Mouse (Mus musculus) mature B cell (primary cell): ENCODE measurements around the gene Fbxw10.

Experiments
- in situ Hi-C: fragments of 300-500 bp; cut with MboI; formaldehyde crosslinking; loops from 2 replicates; pipeline ENCODE4 v1.14.3; 2019

Gene Fbxw10

DNA sequence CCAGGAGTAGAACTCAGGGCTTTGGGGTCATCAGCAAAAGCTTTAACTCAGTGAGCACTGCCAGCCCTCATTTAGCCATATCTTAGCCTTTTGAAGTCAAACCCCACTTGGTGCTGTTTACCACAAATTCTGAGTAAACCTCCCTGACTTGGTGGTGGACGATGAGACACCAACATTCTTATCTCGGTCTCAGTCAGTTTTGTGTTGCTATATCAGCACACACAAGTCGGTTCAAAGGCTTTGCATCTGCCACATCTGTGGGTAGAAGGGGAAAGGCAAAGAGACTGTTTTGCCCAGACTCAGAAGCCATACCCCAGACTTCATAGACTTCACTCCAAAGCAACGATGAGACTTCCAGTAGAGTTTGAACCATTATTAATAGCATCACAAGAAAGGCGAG, 2.3 kb upstream of the Fbxw10 start:
- in situ Hi-C loops, result no loop called here

DNA sequence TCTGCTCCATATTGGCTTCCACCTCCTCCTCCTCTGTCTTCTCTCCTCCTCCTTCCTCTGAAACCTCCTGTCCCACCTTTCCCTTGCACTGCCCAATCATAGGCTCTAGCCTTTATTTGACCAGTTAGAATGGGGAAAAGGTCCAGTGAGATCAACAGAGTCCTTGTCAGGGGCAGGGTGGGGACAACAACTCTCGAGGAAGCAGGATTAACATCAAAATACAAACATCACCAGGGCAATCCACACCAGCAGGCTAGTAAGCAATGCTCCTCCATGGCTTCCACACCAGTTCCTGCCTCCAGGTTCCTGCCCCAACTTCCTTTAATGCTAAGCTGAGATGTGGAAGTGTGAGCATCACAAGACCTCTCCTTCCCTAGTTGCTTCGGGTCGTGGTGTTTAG, 1.1 kb upstream of the Fbxw10 start:
- in situ Hi-C loops, result no loop called here

DNA sequence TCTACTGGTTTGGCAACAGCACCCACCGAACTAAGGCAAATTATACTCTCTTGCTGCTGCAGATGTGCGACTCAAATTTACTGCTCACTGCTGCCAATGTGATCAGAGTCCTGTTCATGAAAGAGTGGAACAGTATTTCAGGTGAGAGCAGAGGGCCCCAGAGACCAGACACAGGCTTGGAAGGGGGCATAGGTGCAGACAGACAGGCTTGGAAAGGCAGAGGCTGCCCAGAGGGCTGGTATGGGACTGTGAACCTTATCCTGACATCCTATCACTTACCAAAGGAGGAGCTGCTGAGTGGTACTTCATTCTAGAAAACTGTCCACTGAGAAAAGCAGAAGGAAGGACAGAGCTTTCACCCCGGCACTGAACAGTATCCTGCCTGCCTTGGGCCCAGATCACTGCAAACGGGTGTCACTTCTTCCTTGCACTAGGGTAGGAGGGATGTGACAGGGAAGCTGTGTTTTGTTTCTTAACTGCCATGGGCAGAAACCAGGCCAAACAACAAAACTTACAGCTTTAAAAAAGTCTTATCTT, 854 bp downstream of the Fbxw10 start:
- in situ Hi-C loops, result no loop called here

DNA sequence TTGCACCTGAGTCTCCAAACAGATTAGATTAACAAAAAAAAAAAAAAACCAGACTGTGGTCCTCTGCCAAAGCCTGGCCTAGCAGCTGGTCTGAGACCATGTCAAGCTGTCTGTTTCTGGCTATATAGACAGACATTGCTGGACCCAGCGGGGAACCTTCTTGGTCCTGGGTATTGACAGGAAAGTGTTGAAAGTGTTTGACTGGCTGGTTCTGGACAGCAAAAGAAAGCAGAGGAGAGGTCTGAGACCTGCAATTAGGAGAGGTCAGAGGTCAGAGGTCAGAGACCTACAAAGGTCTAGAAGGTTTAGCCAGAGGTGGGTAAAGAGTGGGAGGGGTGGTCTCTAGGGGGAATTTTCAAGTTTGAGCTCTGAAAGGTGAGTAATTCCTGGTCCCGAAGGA, 1.4 kb downstream of the Fbxw10 start:
- in situ Hi-C loops, result no loop called here

DNA sequence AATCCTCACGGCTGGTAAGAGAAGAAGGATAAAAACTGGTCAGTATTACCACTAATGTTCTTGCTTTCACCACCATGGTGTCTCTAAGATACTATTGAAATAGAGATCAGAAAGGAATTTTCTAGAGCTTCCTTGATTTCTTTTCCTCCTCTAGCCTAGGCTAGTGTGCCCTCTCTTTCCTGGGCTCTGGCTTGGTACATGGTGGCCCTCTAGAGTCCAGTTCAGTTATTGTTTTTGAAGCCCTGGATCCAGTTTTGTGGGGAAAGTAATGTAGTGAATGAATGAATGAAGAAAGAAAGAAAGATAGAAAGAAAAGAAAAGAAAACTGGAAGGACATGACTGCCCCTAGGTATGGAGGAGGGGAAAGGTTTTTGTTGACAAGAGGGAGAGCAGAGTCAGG, 4.3 kb downstream of the Fbxw10 start:
- in situ Hi-C loops, result no loop called here

DNA sequence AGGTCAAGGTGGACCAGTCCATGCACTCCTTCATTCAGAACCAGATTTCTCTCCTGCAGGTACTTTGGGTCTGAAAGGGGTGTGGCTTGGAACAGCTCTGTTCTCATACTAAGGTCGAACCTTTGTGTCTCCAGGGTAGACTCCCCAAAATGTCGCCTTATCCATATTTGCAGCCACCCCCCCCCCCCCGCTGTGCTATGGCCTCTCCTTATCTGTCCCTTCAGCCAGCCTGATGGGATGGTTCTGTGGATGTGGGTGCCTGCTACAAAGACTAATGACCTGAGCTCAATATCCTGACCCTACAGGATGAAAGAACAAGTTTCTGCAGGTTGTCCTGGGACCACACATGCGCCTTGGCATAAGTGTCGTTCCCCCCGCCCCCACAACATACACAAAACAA, 6.5 kb downstream of the Fbxw10 start:
- in situ Hi-C loops, result no loop called here

DNA sequence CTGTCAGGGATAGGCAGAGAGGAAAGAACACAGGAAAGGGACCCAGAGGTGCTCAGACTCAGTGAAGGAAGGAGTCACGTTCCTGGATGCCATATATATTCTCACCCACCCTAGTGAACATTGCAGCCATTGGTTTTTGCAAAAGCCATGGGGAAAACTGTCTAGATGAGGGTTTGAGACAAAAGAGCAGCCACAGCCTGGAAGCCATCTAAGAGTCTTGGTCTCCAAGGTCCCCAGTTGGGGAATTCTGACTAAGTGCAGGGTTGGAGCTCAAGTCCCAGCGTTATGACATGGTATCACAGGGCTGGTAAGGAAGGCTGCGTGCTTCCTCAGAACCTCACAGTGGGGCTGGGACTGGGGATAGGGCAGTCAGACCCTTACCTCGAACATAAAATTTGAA, 18.7 kb downstream of the Fbxw10 start:
- in situ Hi-C loops, result no loop called here

DNA sequence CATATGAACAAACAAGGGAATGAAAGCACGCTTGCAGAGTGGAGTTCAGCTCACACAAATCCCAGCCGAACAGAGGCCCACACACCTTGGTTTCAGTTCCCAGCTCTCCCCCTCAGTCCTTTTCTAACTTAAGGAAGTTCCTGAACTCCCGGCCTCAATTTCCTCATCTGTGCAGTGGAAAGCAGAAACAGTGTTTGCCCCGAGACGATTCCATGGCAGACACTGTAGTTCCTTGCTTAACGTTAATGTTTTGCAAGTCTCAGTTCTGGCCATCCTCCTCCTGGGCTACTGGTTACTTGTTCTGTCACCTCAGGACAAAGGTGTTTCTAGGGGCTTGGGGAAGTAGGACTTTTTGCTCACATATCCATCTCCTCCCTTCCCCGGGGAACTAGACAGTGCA, 19.8 kb downstream of the Fbxw10 start:
- in situ Hi-C loops, result no loop called here

DNA sequence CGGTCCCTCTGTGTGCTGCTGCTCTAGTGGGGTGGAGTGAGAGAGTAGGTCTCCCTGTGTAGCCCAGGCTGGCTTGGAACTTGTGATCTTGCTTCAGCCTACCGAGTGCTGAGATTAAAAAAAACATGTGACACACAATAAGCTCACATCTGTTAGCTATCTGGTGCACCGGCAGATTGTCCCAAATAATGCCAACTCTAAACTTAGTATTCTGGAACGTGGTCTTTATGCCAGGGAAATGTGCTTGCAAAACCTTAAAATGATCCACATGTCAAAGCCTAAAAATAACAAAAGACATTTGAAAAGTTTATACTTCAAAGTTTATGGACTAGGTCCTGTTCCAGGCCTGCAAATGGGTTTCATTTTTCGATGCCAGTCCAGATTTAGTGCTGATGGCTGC, 22.3 kb downstream of the Fbxw10 start:
- in situ Hi-C loops, result no loop called here

DNA sequence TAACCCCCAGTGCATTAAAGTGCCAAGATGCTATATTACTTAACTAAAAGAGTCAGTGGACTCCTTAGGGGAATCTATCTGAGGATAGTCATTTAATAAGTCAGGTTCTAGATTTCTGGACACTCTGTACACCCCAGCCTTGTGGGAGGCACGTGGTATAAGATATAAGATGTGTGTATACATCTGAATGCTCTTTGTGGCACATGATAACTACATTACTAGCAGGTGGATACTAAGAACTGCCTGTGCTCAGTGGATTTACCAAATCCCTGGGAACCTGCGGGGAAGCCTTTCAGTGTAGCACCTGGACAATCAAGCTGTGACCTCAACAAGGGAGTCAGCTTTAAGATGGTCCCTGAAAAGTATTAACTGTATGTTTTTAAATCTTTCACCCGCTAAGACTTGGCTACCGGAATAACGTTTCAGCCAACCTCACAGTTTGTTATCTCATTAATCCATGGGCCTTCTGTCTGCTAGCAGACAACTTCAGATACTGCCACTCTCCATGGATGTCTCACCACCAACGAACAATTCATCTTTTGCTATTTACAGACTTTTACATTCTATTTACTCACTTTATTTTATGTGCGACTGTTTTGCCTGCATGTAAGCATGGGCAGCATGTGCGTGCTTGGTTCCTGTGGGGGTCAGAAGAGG, 23.0 kb downstream of the Fbxw10 start:
- in situ Hi-C loops, result no loop called here

DNA sequence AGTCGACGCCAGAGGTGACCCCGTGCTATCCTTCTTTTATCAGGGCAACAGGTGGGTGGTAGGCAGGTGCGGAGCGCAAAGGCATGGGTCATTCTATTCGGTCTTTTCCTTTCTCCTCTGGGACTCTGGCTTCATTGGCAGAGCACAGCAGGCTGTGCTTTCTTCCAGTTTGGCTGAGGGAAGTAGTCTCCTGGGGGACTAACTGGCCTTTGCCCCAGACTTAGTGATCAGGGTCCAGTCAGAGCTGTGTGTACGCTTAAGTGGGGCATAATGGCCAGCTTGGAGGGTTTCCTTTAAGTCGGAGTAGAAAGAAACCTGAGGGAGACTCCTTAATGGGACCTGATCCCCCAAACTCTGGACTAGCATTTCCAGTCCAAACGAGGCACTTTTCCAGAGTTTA, 26.6 kb downstream of the Fbxw10 start:
- in situ Hi-C loops, result no loop called here

DNA sequence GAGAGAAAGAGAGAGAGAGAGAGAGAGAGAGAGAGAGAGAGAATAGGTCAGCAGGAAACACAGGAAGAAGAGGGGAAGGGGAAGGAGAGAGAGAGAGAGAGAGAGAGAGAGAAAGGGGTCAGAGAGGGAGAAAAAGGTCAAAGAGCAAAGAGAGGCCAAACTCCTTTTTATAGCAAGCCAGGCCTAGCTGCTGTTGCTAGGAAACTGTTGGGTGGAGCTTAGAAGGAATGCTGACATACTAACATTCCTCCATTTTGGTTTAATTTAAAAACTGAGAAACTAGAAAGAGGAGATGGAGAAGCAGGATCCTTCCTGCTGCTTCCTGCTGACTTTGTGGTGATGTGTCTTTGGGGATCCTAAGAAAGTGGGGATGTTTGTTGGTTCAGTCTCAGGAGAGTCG, 28.8 kb downstream of the Fbxw10 start:
- in situ Hi-C loops, result no loop called here

DNA sequence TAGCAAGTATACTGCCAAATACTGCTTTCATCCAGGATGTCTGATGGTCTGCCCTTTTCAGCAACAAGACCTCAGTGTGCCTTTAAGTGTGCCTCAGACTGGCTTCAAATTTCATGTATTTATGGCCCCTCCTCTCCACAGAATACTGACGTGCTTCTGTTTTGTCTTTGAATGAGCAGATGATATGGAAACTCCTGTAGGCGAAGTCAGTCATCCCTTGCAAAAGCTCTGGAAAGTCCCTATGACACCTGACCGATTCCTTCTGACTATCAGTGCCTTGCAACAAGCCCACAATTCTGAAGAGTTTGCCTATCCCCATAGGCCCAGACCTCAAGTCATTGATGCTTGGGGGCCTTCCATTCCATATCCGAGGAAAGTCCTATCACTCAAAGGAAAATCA, 29.6 kb downstream of the Fbxw10 start:
- in situ Hi-C loops, result no loop called here

DNA sequence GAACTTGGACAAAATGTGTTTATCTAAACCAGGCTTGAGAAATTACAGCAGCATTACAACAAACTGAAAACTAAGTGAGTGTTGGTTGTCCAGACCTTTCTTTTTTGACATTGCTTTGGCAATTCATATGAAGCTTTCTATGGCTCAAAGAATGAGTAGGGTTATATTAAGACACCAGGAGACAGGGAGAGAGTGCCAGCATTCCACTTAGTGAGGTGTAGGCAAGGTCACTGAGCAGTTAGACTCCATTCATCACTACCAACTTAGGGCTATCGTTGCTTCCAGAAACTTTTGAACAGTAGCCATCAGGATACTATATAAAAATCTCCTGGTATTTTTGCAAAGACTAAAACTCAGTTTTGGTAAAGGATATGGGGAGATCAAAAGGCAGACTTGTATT, 30.5 kb downstream of the Fbxw10 start:
- in situ Hi-C loops, result no loop called here

DNA sequence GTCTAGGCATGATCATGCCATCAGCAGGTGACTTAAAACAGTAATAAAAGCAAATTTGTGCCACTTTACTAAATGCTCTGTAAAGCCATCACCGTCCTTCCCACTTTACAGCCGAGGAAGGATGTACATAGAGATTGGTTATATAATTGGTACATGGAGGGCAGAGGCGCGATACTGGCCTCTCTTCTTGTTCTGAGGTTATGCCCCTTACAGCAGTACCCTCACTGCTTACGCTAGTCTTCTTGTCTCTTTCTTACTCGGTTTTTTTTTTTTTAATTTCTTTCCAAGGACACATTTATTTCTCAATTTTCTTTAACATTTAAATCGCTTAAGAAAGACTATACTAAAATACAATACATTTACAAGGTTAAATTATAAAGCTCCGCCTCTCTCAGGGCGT, 31.9 kb downstream of the Fbxw10 start:
- in situ Hi-C loops, result no loop called here

DNA sequence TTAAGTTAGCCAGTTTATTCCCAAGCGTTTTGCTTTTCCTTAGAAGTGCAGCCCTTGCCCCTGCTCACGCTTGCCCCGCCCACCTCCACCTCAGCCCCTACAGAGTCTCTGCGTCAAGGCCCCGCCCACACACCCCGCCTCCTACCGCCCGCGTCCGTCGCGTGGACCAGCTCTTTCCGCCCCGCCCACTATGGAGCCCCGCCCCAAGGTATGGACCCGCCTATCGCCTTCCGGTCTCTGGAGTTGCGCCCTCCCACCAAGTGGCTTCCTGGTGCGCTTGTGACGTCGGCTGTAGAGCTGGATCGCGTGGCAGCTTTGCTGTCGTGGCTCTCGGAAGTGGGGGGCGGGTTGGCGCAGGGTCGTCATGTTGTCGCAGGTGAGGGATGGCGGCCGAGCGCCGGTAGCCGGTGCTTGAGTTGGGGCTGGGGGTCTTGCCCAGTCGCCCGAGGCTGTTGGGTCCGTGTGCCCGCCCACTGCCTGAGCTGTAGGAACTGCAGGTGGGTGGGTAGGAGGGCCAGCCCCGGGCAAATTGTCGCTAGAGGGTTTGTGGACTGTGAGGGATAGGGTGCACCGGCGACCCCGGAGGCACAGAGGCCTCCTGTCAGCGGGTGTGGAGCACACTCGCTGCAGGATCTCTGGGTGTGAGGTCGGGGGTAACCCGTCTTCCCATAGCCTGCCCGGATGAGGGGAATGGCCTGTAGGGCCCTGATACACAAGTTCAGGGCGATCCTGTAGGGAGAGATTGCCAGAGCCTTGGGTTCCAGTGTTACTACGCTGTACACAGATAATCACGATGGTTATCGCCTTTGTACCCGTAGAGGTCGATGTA, 32.6 kb downstream of the Fbxw10 start, which contains the start of gene Tvp23b:
TSS of gene Tvp23b (plus strand) at position 236 of the 829 bp plus-strand sequence.
- in situ Hi-C loops, result no loop called here

DNA sequence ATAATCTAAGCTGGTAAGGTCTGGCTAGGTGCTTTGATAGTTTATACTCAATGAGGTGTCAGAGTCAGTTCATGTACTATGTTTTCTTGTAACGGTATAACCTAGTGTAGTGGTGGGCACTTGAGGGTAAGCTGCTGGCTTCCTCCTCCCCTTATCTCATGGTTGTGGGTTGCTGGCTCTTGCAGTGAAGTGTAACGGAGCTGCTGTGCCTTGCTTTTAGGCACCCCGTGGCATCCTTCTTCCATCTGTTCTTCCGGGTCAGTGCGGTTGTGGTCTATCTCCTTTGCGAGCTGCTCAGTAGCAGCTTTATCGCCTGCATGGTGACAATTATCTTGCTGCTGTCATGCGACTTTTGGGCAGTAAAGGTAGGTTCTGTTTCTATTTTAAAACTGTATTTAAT, 36.5 kb downstream of the Fbxw10 start:
- in situ Hi-C loops, result no loop called here

DNA sequence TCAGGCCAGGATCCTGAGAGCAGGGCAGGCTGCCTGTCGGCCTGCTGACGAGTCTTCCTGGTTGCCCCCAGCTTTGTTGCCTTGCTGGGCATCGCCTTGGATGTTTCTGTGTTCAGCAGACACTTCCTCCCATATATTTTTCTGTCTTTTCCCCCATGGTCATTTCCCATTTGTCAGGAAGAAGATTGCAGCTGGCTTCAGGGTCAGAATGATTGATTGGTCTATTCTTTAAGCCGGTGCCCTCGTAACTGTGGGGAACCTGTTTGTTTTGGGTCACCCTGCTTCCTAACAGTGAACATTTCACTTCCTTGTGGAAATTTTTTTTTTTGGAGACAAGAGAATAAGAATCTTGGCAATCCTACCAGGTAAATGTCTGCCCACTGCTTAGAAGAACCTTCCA, 38.5 kb downstream of the Fbxw10 start:
- in situ Hi-C loops, result no loop called here

DNA sequence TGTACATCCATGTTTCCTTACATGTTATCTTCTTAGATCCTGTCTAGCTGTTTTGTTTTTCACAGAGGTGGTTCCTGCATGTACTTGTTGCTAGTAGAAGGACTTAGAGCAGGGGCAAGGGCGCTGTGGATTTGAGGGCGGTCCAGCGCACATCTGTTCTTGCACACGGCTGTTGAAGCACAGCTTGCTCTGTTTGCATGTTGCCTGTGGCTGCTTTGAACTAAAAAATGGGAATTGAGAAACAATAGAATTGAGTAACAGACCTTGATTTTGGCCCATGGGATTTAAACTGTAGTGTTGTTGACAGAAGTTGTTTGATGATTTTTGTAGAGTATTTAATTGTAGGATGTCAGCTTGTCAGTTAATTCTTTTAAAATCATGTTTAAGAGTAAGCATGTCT, 43.9 kb downstream of the Fbxw10 start:
- in situ Hi-C loops, result no loop called here

DNA sequence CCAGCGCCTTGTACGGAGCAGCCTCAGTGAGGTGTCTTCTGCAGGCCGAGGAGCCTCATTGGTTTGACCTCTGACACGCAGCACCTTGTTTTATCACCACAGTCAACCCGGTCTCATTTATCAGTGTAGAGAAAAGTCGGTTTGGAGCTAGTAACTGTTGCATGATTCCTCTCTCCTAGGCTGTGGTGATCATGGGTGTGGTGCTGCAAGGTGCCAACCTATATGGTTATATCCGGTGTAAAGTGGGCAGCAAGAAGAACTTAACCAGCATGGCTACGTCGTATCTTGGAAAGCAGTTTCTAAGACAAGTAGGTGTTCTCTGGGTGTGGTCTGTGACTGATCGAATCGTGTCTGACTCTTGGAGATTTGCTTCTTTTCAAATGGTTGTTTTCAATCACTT, 44.9 kb downstream of the Fbxw10 start:
- in situ Hi-C loops, result no loop called here

DNA sequence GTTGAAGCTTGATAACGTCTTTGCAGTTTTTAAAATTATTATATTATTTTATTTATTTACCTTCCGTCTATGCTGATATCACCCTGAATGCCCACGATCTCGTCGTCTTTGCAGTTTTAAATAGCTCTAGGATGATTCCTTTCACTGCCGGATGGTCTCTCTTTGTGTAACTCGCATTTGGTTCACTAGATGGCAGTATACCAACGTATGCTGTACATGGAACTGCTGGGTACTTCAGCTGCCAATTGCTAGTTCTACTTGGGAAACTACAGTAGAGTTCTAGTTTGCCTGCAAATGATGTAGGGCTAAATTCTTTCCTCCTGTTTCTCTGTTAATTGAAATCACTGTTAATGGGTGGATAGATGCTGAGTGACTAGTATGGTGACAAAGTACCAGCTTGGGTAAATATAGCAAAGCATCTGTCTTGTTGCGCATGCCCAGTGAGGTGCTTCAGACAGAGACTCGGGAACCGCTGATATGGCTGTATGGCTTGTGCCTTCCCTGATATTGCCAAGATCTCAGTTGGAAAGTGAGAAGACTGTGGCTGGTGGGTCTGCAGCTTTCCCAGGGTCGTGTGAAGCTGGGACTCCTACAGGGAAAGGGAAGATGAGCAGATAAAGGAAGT, 54.9 kb downstream of the Fbxw10 start:
- in situ Hi-C loops, result loop anchor here (25.0 kb wide), 1 partner anchor 235 kb away; the partner anchor contains the start of gene Pmp22

DNA sequence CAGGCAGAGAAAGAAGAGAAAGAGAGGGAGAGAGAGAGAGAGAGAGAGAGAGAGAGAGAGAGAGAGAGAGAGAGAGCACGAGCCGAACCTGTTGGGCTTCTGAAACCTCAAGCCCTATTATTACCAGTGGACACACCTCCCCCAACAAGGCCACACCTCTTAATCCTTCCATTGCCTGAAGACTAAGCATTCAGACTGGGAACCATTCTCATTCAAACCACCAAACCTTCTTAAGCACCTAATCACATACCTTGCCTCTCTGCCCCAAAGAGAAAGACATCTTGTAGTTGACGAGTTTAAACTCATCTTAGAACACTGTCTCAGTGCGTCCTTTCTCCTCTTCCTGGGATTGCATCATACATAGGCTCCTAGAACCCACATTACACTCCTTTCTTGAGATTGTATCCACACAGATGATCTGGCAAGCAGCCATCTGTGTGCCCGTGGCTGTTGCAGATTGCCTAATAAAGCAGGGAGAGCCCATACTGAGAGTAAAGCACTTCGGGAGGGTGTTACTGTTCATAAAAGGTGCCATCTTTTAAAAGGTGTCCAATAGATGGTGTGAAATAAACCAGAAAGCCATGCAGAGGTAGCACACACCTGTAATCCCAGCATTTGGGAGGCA, 57.1 kb downstream of the Fbxw10 start:
- in situ Hi-C loops, result loop anchor here (25.0 kb wide), 1 partner anchor 233 kb away; the partner anchor contains the start of gene Pmp22
